Mouse (Mus musculus) limb, embryonic 11.5 days (tissue): ENCODE data around the gene Ninl. TPM values are rescaled to one million over a fixed set of nuclear protein-coding genes. Genes with fewer than 3 reads are reported as not detected.

Source experiments
- ATAC-seq: fragments of 200-750 bp; cut with Nextera tagmentation; 2 replicates; pipeline ENCODE4 v1.8.0; 2017; ENCODE audit warnings: low read depth; ENCODE audit not compliant: insufficient number of reproducible peaks, low FRiP score, low TSS enrichment
- DNase-seq: peaks from one replicate; pipeline ENCODE4 v3.0.0-alpha.2; 2015; ENCODE audit warnings: low spot score
- H3K27ac ChIP-seq: fragments of 300-500 bp; sonication (generic); replicated peaks from 2 replicates; pipeline ENCODE4 v1.5.1; 2014; ENCODE audit warnings: low read depth, mild to moderate bottlenecking, low read length
- H3K27me3 ChIP-seq: fragments of 300-500 bp; sonication (generic); 2 replicates; pipeline ENCODE4 v1.6.1; 2014; ENCODE audit warnings: mild to moderate bottlenecking, low read length, mixed read lengths; ENCODE audit not compliant: control insufficient read depth, insufficient read depth
- H3K36me3 ChIP-seq: fragments of 300-500 bp; sonication (generic); 2 replicates; pipeline ENCODE4 v1.6.1; 2014; ENCODE audit warnings: mild to moderate bottlenecking, low read length, moderate library complexity, mixed read lengths; ENCODE audit not compliant: control insufficient read depth, insufficient read depth
- H3K4me1 ChIP-seq: fragments of 300-500 bp; sonication (generic); 2 replicates; pipeline ENCODE4 v1.6.1; 2014; ENCODE audit warnings: low read length, mixed read lengths; ENCODE audit not compliant: control insufficient read depth, insufficient read depth
- H3K4me2 ChIP-seq: fragments of 300-500 bp; sonication (generic); 2 replicates; pipeline ENCODE4 v1.6.1; 2014; ENCODE audit warnings: low read depth, mild to moderate bottlenecking, moderate library complexity; ENCODE audit not compliant: severe bottlenecking
- H3K4me3 ChIP-seq: fragments of 300-500 bp; sonication (generic); 2 replicates; pipeline ENCODE4 v1.5.1; 2014; ENCODE audit warnings: low read depth, low read length
- H3K9ac ChIP-seq: fragments of 300-500 bp; sonication (generic); 2 replicates; pipeline ENCODE4 v1.6.1; 2014; ENCODE audit warnings: mild to moderate bottlenecking, low read length
- H3K9me3 ChIP-seq: fragments of 300-500 bp; sonication (generic); 2 replicates; pipeline ENCODE4 v1.6.1; 2016; ENCODE audit warnings: low read length; ENCODE audit not compliant: control insufficient read depth
- WGBS: fragments of 180-500 bp; shearing (Covaris S2); extraction: QIAGEN DNeasy Blood & Tissue Kit; methylation state at CpG from one replicate; pipeline ENCODE4 v1.1.7; 2014; 5-methylcytosine and 5-hydroxymethylcytosine counted together
- polyA plus RNA-seq: library from polyadenylated mRNA; unstranded; fragments of >200 nt; fragmentation: Nextera tagmentation; extraction: Ambion mirVana; gene quantifications from 2 replicates; pipeline ENCODE4 v1.2.1, GENCODE M21; 2014

Gene Ninl
- 11.5 and 13.6 TPM in 2 replicates for polyA plus RNA-seq

DNA sequence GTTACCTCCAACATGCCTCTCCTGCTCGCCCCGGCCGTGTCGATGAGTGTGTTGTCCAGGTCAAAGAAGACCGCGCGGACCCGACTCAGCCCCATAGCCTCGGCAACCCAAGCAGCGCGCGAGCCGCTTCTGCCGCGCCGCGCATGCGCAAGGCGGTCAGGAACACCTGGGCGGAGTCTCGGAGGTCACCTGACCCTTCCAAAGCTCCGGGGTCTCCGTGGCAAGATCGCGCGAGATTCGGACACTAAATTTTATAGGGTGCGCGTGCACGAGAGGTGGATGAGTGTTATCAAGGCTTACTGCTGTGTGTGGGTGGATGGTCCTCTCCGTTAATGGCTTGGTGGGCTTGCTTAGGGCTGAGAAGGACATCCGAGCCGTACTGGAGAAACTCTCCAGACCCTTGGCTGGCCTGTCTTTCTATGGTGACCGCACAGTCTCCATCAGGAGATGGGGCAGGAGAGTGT is at the start of gene Ninl, which contains the start of gene Nanp:
Gene Ninl (minus strand): TSS at position 151 of the 464 bp plus-strand sequence.
Gene Nanp (minus strand): TSS at position 167 of the 464 bp plus-strand sequence.
- ATAC-seq (peak; percentile 97), DNase-seq (peak; percentile 96)
- WGBS = under 1% methylated on average over 30 of the region's 34 CpGs
- Histone ChIP-seq H3K27ac (peak within 1 kb of the TSS; percentile 56; the same call in 1 of the 2 replicates), H3K4me3 (peak within 1 kb of the TSS; percentile 90), H3K9ac (peak within 1 kb of the TSS; percentile 97), H3K27me3 (no peaks in the 10 kb centered on the region), H3K4me1 (peaks cover 5% of the 10 kb centered on the region; the same call in 1 of the 2 replicates), H3K36me3 (no peaks in the 10 kb centered on the region), H3K9me3 (no peaks in the 10 kb centered on the region), H3K4me2 (peak within 1 kb of the TSS; percentile 70)

GRCm38 (mm10) chr2:151056637-151057036 is 17.5 kb upstream of the Ninl start:
- Histone ChIP-seq H3K9me3 (no peaks in the 10 kb centered on the region; the same call in 1 of the 2 replicates), H3K4me2 (no peak overlapping the region), H3K4me1 (no peaks in the 10 kb centered on the region), H3K4me3 (no peak overlapping the region), H3K27me3 (no peaks in the 10 kb centered on the region), H3K27ac (no peak overlapping the region), H3K9ac (no peak overlapping the region), H3K36me3 (no peaks in the 10 kb centered on the region)
- no peak for ATAC-seq
- DNase-seq = no peak
- 94% methylated on average over 1 of the region's 1 CpGs for WGBS

GRCm38 (mm10) chr2:151040411-151040810 is 1.2 kb upstream of the Ninl start:
- no peak overlapping the region for H3K4me3 ChIP-seq

GRCm38 (mm10) chr2:151039726-151040125 is 544 bp upstream of the Ninl start:
- H3K9me3 ChIP-seq = no peaks in the 10 kb centered on the region
- DNase-seq (no peak), ATAC-seq (0 out of 2 replicates have a peak, but pooled peaks have one; percentile 12)
- H3K36me3 ChIP-seq = no peaks in the 10 kb centered on the region
- H3K4me1 ChIP-seq = peaks cover 5% of the 10 kb centered on the region; the same call in 1 of the 2 replicates
- peak overlapping the region; percentile 70 for H3K4me2 ChIP-seq
- peak overlapping the region; percentile 97 for H3K9ac ChIP-seq
- WGBS = 57% methylated on average over 8 of the region's 8 CpGs
- no peak overlapping the region; the same call in 1 of the 2 replicates for H3K27ac ChIP-seq
- H3K4me3 ChIP-seq = peak overlapping the region; percentile 90
- H3K27me3 ChIP-seq = no peaks in the 10 kb centered on the region

More at GRCm38 (mm10) chr2:151040411-151040810, 1.2 kb upstream of the Ninl start:
- no peak overlapping the region for H3K4me2 ChIP-seq
- no peaks in the 10 kb centered on the region for H3K36me3 ChIP-seq
- H3K9me3 ChIP-seq = no peaks in the 10 kb centered on the region
- WGBS = 89% methylated on average over 1 of the region's 1 CpGs
- no peak overlapping the region for H3K9ac ChIP-seq
- H3K27me3 ChIP-seq = no peaks in the 10 kb centered on the region
- DNase-seq = no peak
- peaks cover 5% of the 10 kb centered on the region; the same call in 1 of the 2 replicates for H3K4me1 ChIP-seq
- no peak overlapping the region for H3K27ac ChIP-seq
- ATAC-seq = no peak

GRCm38 (mm10) chr2:151038811-151039222 is 365 bp downstream of the Ninl start:
- Histone ChIP-seq H3K4me3 (peak overlapping the region; percentile 90), H3K27ac (0 out of 2 replicates have a peak overlapping the region, but pooled peaks have one; percentile 56), H3K36me3 (no peaks in the 10 kb centered on the region), H3K4me1 (peaks cover 5% of the 10 kb centered on the region; the same call in 1 of the 2 replicates), H3K9me3 (no peaks in the 10 kb centered on the region), H3K4me2 (peak overlapping the region; percentile 70), H3K9ac (peak overlapping the region; percentile 97), H3K27me3 (no peaks in the 10 kb centered on the region)
- peak; percentile 72 for DNase-seq
- under 1% methylated on average over 30 of the region's 30 CpGs for WGBS
- no peak; the same call in 1 of the 2 replicates for ATAC-seq

DNA sequence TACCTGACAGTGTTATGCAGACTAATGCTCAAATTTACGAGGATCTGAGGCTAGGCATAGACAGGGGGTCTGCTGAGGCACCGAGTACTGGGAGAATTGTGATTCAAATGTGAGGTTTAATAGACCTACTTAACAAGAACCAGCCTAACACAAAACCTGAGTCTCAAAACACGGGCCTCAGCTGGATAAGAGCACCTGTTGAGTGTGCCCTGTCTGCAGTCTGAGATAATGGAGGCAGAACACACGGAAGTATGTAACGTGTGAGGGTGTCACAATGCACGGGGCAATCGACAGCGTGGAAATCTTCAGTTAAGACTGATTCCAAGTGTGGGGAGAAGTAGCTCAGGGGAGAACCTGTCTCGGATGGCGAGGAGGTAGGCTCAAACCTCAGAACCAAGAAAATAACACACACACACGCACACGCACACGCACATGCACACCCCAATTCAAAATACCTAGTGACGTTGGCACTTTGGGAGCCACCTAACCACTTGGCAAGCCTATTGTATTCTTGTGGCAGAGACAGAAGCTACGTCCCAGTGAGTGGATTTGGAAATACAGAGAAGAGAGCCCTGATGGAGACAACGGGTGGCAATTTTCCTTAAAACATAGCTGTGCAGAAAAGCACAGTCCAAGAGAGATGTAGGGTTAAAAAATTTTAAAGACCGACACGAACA is 1.2 kb downstream of the Ninl start:
- Histone ChIP-seq H3K9me3 (no peaks in the 10 kb centered on the region), H3K9ac (peak overlapping the region; percentile 97), H3K4me2 (peak overlapping the region; percentile 70), H3K36me3 (no peaks in the 10 kb centered on the region), H3K4me3 (peak overlapping the region; percentile 90), H3K4me1 (peaks cover 5% of the 10 kb centered on the region; the same call in 1 of the 2 replicates), H3K27me3 (no peaks in the 10 kb centered on the region), H3K27ac (no peak overlapping the region)
- ATAC-seq = no peak
- WGBS = 75% methylated on average over 18 of the region's 18 CpGs
- DNase-seq = peak; percentile 22

- Histone ChIP-seq H3K9me3 (no peaks in the 10 kb centered on the region), H3K4me3 (no peak overlapping the region), H3K36me3 (no peaks in the 10 kb centered on the region), H3K27ac (no peak overlapping the region), H3K27me3 (no peaks in the 10 kb centered on the region), H3K9ac (no peak overlapping the region), H3K4me2 (no peak overlapping the region), H3K4me1 (peaks cover 5% of the 10 kb centered on the region; the same call in 1 of the 2 replicates)
- no peak for ATAC-seq
- DNase-seq = no peak
- WGBS = 95% methylated on average over 1 of the region's 1 CpGs
Measured at GRCm38 (mm10) chr2:151037292-151037691, 1.9 kb downstream of the Ninl start.

GRCm38 (mm10) chr2:151036721-151037120 is 2.5 kb downstream of the Ninl start:
- H3K27ac ChIP-seq = no peak overlapping the region
- 88% methylated on average over 2 of the region's 2 CpGs for WGBS
- no peaks in the 10 kb centered on the region for H3K27me3 ChIP-seq
- H3K4me3 ChIP-seq = no peak overlapping the region
- ATAC-seq = no peak
- H3K9ac ChIP-seq = no peak overlapping the region
- peaks cover 5% of the 10 kb centered on the region; the same call in 1 of the 2 replicates for H3K4me1 ChIP-seq
- no peaks in the 10 kb centered on the region for H3K9me3 ChIP-seq
- DNase-seq = no peak
- no peak overlapping the region for H3K4me2 ChIP-seq
- no peaks in the 10 kb centered on the region for H3K36me3 ChIP-seq
